Mouse (Mus musculus) CH12.LX (cell line): ENCODE data around the gene Uqcc3. TPM values are rescaled to one million over a fixed set of nuclear protein-coding genes. Genes with fewer than 3 reads are reported as not detected.

Source experiments
- DNase-seq: peaks from one replicate; pipeline ENCODE4 v3.0.0-alpha.2; 2013; ENCODE audit errors: extremely low read depth
- H3K27ac ChIP-seq: 2 replicates; pipeline ENCODE4 v1.5.1; 2012; ENCODE audit warnings: low read depth, mild to moderate bottlenecking, control low read depth, moderate library complexity; ENCODE audit not compliant: insufficient read depth
- H3K27me3 ChIP-seq: replicated peaks from 2 replicates; pipeline ENCODE3; 2012; ENCODE audit warnings: inconsistent platforms
- H3K36me3 ChIP-seq, 2 experiments: replicated peaks in 1 of 2; 2 replicates each; pipeline versions ENCODE3 to v1.6.1; 2012; ENCODE audit warnings: inconsistent platforms in 1 of 2, low read length in 1 of 2, mild to moderate bottlenecking in 1 of 2, mixed read lengths in 1 of 2, moderate library complexity in 1 of 2; ENCODE audit not compliant: control insufficient read depth in 1 of 2, insufficient read depth in 1 of 2
- H3K4me1 ChIP-seq, 2 experiments: 2 replicates each; pipeline ENCODE4 v1.6.1; 2012; ENCODE audit warnings: inconsistent platforms in 1 of 2, moderate library complexity in 1 of 2; ENCODE audit not compliant: insufficient read depth in 2 of 2, control insufficient read depth in 1 of 2
- H3K4me2 ChIP-seq: 2 replicates; pipeline ENCODE4 v1.6.1; 2012; ENCODE audit warnings: low read depth, mild to moderate bottlenecking, control low read depth; ENCODE audit not compliant: poor library complexity, insufficient read depth, severe bottlenecking
- H3K4me3 ChIP-seq, 3 experiments: fragments of 150-350 bp in 1 of 3; sonication (generic) in 1 of 3; replicated peaks in 1 of 3; 2 replicates each; pipeline versions ENCODE3 to v1.5.1; 2011 to 2012; ENCODE audit warnings: low read depth in 2 of 3, low read length in 2 of 3, mild to moderate bottlenecking in 2 of 3, moderate library complexity in 2 of 3, control low read depth in 1 of 3, improper control_type of control experiment in 1 of 3, inconsistent platforms in 1 of 3, mixed read lengths in 1 of 3; ENCODE audit not compliant: poor library complexity in 1 of 3
- H3K79me2 ChIP-seq: replicated peaks from 2 replicates; pipeline ENCODE4 v1.6.1; 2012; ENCODE audit warnings: mild to moderate bottlenecking, moderate library complexity; ENCODE audit not compliant: control insufficient read depth, poor library complexity, insufficient read depth, severe bottlenecking; ENCODE audit errors: extremely low read depth
- H3K9ac ChIP-seq: 2 replicates; pipeline ENCODE4 v1.6.1; 2012; ENCODE audit warnings: low read depth, mild to moderate bottlenecking, control low read depth, moderate library complexity; ENCODE audit not compliant: insufficient read depth
- H3K9me3 ChIP-seq: replicated peaks from 2 replicates; pipeline ENCODE3; 2012; ENCODE audit warnings: low read length, inconsistent platforms, mixed read lengths
- CHD2 ChIP-seq: IDR thresholded peaks from 2 replicates; pipeline ENCODE4 v1.6.1; 2011; ENCODE audit warnings: low read length, improper control_type of control experiment
- ELF1 ChIP-seq: IDR thresholded peaks from 2 replicates; pipeline ENCODE4 v1.6.1; 2014; ENCODE audit warnings: low read depth, mild to moderate bottlenecking, inconsistent platforms, low read length, improper control_type of control experiment
- EP300 ChIP-seq: IDR thresholded peaks from 2 replicates; pipeline ENCODE4 v1.6.1; 2011; ENCODE audit warnings: low read length, improper control_type of control experiment
- GABPA ChIP-seq: IDR thresholded peaks from 2 replicates; pipeline ENCODE4 v1.6.1; 2012; ENCODE audit warnings: low read depth, low read length, improper control_type of control experiment, inconsistent platforms; ENCODE audit not compliant: insufficient replicate concordance
- IRF4 ChIP-seq: IDR thresholded peaks from 2 replicates; pipeline ENCODE4 v1.6.1; 2014; ENCODE audit warnings: low read depth, mild to moderate bottlenecking, inconsistent platforms, low read length, improper control_type of control experiment
- JUND ChIP-seq: conservative IDR thresholded peaks from 2 replicates; pipeline ENCODE4 v1.6.1; 2011; ENCODE audit warnings: low read depth, low read length, improper control_type of control experiment
- NELFE ChIP-seq: IDR thresholded peaks from 2 replicates; pipeline ENCODE4 v1.6.1; 2011; ENCODE audit warnings: low read depth, low read length, improper control_type of control experiment
- RCOR1 ChIP-seq: conservative IDR thresholded peaks from 2 replicates; pipeline ENCODE4 v1.6.1; 2012; ENCODE audit warnings: low read depth, mild to moderate bottlenecking, inconsistent platforms, low read length, improper control_type of control experiment
- SIN3A ChIP-seq: IDR thresholded peaks from 2 replicates; pipeline ENCODE4 v1.6.1; 2012; ENCODE audit warnings: low read length, improper control_type of control experiment, inconsistent platforms
- SMC3 ChIP-seq: IDR thresholded peaks from 2 replicates; pipeline ENCODE4 v1.6.1; 2011; ENCODE audit warnings: low read depth, low read length, improper control_type of control experiment
- TBP ChIP-seq: conservative IDR thresholded peaks from 2 replicates; pipeline ENCODE4 v1.6.1; 2011; ENCODE audit warnings: low read depth, low read length, improper control_type of control experiment
- USF1 ChIP-seq: IDR thresholded peaks from 2 replicates; pipeline ENCODE4 v1.6.1; 2014; ENCODE audit warnings: low read depth, mild to moderate bottlenecking, inconsistent platforms, low read length, improper control_type of control experiment
- dilution Hi-C: fragments of 300-500 bp; cut with MboI; formaldehyde crosslinking; loops from 2 replicates; pipeline ENCODE4 v1.14.3; 2020; ENCODE audit warnings: low sequenced_read_pairs; ENCODE audit not compliant: extremely low pct_unique_long_range_greater_than_20kb, extremely low pct_ligation_motif_present
- in situ Hi-C: fragments of 300-500 bp; cut with MboI; formaldehyde crosslinking; loops from 3 replicates; pipeline ENCODE4 v1.14.3; 2019; ENCODE audit warnings: low sequenced_read_pairs, low pct_ligation_motif_present, low pct_unique_long_range_greater_than_20kb, mixed read lengths
- polyA plus RNA-seq: library from polyadenylated mRNA; unstranded; fragments of >175 nt; gene quantifications from 2 replicates; pipeline ENCODE4 v1.2.1, GENCODE M21; 2012; ENCODE audit warnings: low read depth; ENCODE audit not compliant: insufficient read length
- total RNA-seq, 2 experiments: library from RNA; depleted of rRNA; stranded (reverse); fragments of 300-350 nt in 1 of 2; fragments of >200 nt in 1 of 2; gene quantifications; 2 replicates each; pipeline ENCODE4 v1.2.3; 2012 to 2014

Uqcc3 gene
- total and polyA plus RNA-seq, 3 experiments: 23.5 to 56.6 (median 42.6) TPM

DNA sequence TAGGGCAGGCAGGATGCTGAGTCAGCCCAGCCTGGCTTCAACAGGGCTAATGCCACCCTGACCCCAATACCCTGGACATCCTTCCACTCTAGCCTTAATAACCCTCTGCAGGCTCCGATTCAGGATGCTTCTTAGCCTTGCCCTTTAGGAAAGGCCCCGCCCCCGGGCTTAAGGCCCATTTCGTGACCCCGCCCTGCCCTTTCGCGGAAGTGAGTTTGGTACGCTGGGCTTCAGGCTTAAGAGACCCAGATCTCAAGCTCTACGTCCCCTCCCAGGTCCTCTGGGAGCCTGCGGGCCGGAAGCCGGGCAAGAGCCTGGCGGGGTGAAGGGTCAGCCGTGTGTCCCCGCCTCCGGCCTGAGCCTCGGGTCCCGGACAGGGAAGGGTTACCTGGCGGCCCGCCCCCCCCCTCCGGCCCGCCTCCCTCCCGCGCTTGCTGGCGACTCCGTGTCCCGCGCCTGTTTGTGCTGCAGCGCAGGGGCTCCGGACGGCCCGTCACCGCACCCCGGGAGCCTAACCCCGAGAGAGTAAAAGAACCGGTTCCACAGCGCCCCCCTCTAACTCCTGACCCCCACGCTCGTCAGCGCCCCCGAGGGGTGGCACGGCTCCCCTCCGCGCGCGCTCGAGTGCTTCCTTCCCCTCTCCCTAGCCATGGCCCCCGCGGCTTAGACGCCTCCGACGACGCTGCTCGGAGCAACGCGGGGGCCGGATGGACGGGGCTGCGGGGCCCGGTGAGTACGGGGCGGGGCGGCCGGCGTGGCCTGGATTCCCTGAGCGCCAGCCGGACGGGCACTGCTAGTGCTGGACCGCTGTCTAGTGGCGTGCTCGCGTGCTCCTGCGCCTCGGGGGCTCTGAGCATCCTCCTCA is 48.7 kb upstream of the Uqcc3 start, which contains the start of the genes Rom1 and Eml3 (continued):
- TF ChIP-seq ELF1: peak; percentile 93
- no peak for TF ChIP-seq CHD2

DNA sequence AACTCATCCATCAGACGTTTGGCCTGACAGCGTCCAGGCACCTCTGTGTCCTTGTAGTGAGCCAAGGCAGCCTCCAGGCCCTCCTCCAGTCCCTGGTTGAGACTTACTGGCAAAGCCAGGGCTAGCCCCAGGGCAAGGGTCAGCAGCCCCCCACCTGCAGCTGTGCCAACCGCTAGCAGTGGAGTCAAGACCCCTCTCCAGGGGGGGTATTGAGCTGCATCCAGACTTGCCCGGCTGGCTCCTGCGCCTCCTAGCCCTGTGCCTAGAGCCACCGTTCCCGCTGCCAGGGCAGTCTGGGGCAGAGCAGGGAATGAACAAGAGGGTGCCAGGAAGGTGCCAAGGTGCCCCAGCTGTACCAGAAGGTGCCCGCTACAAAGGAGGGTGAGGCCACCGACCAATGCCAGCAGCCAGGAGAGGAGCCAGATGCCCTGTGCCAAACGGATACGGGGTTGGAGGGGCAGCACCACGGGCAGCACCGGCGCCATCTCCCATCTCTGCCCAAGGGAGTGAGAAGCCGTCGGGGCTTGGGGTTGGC is 48.0 kb upstream of the Uqcc3 start:
- peaks cover 6% of the 10 kb centered on the region for H3K79me2 ChIP-seq
- H3K4me2 ChIP-seq: peak overlapping the region; percentile 18
- H3K27ac ChIP-seq: peak overlapping the region; percentile 48
- dilution Hi-C loops (no loop called here), in situ Hi-C loops (no loop called here)
- no peaks in the 10 kb centered on the region for H3K27me3 ChIP-seq
- H3K9ac ChIP-seq: 0 out of 2 replicates have a peak overlapping the region, but pooled peaks have one; percentile 83
- H3K9me3 ChIP-seq: no peaks in the 10 kb centered on the region
- TF ChIP-seq GABPA (no peak), USF1 (no peak), CHD2 (no peak), NELFE (no peak), SMC3 (no peak), RCOR1 (no peak), EP300 (no peak)
- TF ChIP-seq, all 38 proteins: peak for 0
- H3K4me3 ChIP-seq: peak overlapping the region; percentile 80 to 93 (median 89)
- peaks cover 12 to 31% of the 10 kb centered on the region in 2 experiments; a peak in 3 of 4 replicates for H3K4me1 ChIP-seq
- DNase-seq: no peak
- H3K36me3 ChIP-seq: peaks cover 37 to 69% of the 10 kb centered on the region in 2 experiments

DNA sequence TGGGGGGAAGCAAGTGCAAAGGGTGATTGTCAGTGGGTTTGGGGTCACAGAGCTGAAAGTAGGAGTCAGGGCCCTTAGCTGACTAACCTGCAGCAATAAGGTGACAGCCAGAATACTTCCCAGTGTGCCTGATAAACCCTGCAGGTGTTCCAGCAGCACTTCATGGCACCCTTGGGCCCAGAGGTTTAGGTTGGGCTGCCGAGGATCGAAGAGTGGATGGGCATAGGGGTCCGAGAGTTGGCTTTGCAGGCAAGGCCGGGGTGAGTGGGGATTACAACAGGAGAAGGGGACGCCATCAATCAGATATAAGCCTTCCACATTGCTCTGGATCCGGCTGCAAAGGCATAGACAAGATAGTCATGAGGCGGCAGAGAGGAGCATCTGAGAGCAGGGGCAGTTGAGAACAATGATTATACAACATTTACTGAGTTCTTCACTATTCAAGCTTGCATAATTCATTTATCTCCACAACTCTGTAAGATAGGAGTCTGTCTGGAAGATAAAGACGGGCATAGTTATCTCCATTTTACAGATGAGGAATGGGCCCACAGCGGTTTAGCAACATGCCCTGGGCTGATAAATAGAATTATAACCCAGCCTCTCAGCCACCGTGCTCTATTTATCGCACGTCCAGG is 47.3 kb upstream of the Uqcc3 start:
- Histone ChIP-seq H3K36me3 (peaks cover 30 to 68% of the 10 kb centered on the region in 2 experiments), H3K4me2 (no peak overlapping the region), H3K9me3 (no peaks in the 10 kb centered on the region), H3K79me2 (peaks cover 6% of the 10 kb centered on the region), H3K9ac (no peak overlapping the region)
- DNase-seq: no peak
- dilution Hi-C loops: no loop called here
- TF ChIP-seq IRF4 (no peak), SIN3A (no peak), TBP (no peak), JUND (no peak)
- TF ChIP-seq, all 38 proteins: peak for 0
- no peak overlapping the region for H3K4me3 ChIP-seq
- H3K4me1 ChIP-seq: peaks cover 12 to 32% of the 10 kb centered on the region in 2 experiments; a peak in 3 of 4 replicates
- no peaks in the 10 kb centered on the region for H3K27me3 ChIP-seq
- in situ Hi-C loops: no loop called here
- H3K27ac ChIP-seq: no peak overlapping the region; the same call in 1 of the 2 replicates
